Mouse (Mus musculus) forebrain, embryonic 12.5 days (tissue): ENCODE measurements around the gene M6pr. TPM values are rescaled to one million over a fixed set of nuclear protein-coding genes. Genes with fewer than 3 reads are reported as not detected.

Experiments
- ATAC-seq: fragments of 200-750 bp; cut with Nextera tagmentation; 2 replicates; pipeline ENCODE4 v1.8.0; 2017; ENCODE audit warnings: moderate TSS enrichment; ENCODE audit not compliant: low FRiP score
- H3K27ac ChIP-seq: fragments of 300-500 bp; sonication (generic); 2 replicates; pipeline ENCODE4 v1.5.1; 2016; ENCODE audit warnings: mild to moderate bottlenecking
- H3K27me3 ChIP-seq: fragments of 300-500 bp; sonication (generic); 2 replicates; pipeline ENCODE4 v1.6.1; 2016; ENCODE audit warnings: mild to moderate bottlenecking
- H3K36me3 ChIP-seq: fragments of 300-500 bp; sonication (generic); replicated peaks from 2 replicates; pipeline ENCODE4 v1.6.1; 2016; ENCODE audit warnings: mild to moderate bottlenecking
- H3K4me1 ChIP-seq: fragments of 300-500 bp; sonication (generic); 2 replicates; pipeline ENCODE4 v1.6.1; 2016
- H3K4me2 ChIP-seq: fragments of 300-500 bp; sonication (generic); 2 replicates; pipeline ENCODE4 v1.6.1; 2016; ENCODE audit warnings: mild to moderate bottlenecking, moderate library complexity
- H3K4me3 ChIP-seq: fragments of 300-500 bp; sonication (generic); replicated peaks from 2 replicates; pipeline ENCODE4 v1.5.1; 2016; ENCODE audit warnings: mild to moderate bottlenecking
- H3K9ac ChIP-seq: fragments of 300-500 bp; sonication (generic); 2 replicates; pipeline ENCODE4 v1.6.1; 2016; ENCODE audit warnings: mild to moderate bottlenecking
- H3K9me3 ChIP-seq: fragments of 300-500 bp; sonication (generic); 2 replicates; pipeline ENCODE4 v1.6.1; 2016
- WGBS: fragments of 180-500 bp; shearing (Covaris S2); methylation state at CpG from one replicate; pipeline ENCODE4 v1.1.7; 2016; 5-methylcytosine and 5-hydroxymethylcytosine counted together
- polyA plus RNA-seq: library from polyadenylated mRNA; unstranded; fragments of >200 nt; fragmentation: Nextera tagmentation; extraction: Ambion mirVana; gene quantifications from 2 replicates; pipeline ENCODE4 v1.2.1, GENCODE M21; 2016

M6pr gene
- polyA plus RNA-seq, 1 experiment from 2014 or later, result 68.7 TPM

DNA sequence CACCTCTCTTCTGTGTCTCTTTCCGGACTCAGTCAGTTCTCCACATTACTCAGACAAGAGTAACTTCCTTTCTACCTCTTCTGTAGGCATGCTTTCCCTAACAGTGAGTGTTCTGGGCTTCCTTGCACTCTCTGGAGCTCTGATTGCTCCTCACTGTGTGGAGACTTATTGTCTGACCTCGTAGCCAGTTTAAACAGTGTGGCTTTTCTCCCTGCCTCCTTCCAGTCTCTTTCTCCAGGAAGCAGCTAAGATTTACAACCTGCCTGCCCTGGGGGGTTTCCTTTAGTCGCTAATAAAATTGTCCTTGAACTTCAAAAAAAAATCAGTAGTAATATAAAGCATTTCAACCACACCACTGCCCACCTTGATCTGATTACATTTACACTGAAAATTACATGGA is 18.3 kb upstream of the M6pr start:
- no peak overlapping the region for H3K27ac ChIP-seq
- H3K4me1 ChIP-seq, result no peaks in the 10 kb centered on the region
- H3K4me3 ChIP-seq, result no peak overlapping the region
- ATAC-seq, result no peak
- H3K36me3 ChIP-seq, result no peaks in the 10 kb centered on the region
- WGBS, result 70% methylated on average over 3 of the region's 3 CpGs
- no peaks in the 10 kb centered on the region for H3K27me3 ChIP-seq
- no peak overlapping the region for H3K4me2 ChIP-seq
- H3K9me3 ChIP-seq, result no peaks in the 10 kb centered on the region
- H3K9ac ChIP-seq, result no peak overlapping the region

GRCm38 (mm10) chr6:122291264-122291663 is 17.3 kb upstream of the M6pr start:
- H3K9ac ChIP-seq, result no peak overlapping the region
- no peaks in the 10 kb centered on the region for H3K9me3 ChIP-seq
- H3K27ac ChIP-seq, result no peak overlapping the region
- H3K4me3 ChIP-seq, result no peak overlapping the region
- H3K4me2 ChIP-seq, result no peak overlapping the region
- H3K36me3 ChIP-seq, result no peaks in the 10 kb centered on the region
- no peaks in the 10 kb centered on the region for H3K4me1 ChIP-seq
- no peak for ATAC-seq
- H3K27me3 ChIP-seq, result no peaks in the 10 kb centered on the region
- 74% methylated on average over 2 of the region's 2 CpGs for WGBS

DNA sequence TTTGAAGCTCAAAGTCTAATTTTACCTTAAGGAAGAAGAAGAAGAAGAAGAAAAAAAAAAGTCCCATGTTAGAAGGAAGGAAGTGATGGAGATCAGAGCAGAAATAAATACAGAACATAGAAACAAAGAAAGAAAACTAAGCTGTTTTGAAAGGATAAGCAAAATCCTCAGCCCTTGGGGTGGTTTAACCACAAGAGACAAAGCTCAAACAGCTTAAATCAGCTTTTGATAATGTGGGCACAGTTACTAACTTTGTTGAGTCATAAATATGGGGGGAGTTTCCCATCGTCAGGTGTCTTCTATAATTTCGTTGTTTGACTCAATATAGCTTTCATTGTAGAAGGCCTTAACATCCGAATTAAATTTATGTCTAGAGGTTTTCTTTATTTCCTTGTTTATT is 16.8 kb upstream of the M6pr start:
- Histone ChIP-seq H3K27ac (no peak overlapping the region), H3K4me1 (peaks cover 1% of the 10 kb centered on the region; the same call in 1 of the 2 replicates), H3K4me3 (no peak overlapping the region), H3K9me3 (no peaks in the 10 kb centered on the region), H3K4me2 (no peak overlapping the region), H3K36me3 (no peaks in the 10 kb centered on the region), H3K9ac (no peak overlapping the region), H3K27me3 (no peaks in the 10 kb centered on the region)
- 80% methylated on average over 3 of the region's 3 CpGs for WGBS
- no peak for ATAC-seq

DNA sequence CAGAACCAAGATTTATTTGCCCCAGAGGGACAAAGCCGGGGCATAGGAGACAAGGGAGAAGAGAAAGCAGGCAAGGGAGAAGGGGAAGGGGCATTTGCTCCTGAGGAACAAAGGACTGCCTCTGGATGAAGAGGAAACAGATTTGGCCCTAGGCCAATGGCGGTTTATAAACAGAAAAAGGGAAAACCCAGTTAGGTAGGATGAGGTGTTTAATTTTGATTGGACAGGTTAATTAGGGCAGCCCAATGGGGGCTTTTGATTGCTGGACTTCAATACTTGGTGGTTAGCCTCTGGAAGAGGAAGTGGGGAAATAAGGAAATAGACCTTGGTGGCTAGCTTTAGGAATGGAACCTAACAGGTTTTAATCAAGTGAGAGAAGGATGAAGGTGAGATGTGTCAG is 16.3 kb upstream of the M6pr start:
- no peak overlapping the region for H3K9ac ChIP-seq
- no peaks in the 10 kb centered on the region for H3K36me3 ChIP-seq
- H3K9me3 ChIP-seq, result no peaks in the 10 kb centered on the region
- H3K27me3 ChIP-seq, result no peaks in the 10 kb centered on the region
- no peak overlapping the region for H3K27ac ChIP-seq
- H3K4me2 ChIP-seq, result no peak overlapping the region
- 52% methylated on average over 2 of the region's 2 CpGs for WGBS
- peaks cover 6% of the 10 kb centered on the region; the same call in 1 of the 2 replicates for H3K4me1 ChIP-seq
- H3K4me3 ChIP-seq, result no peak overlapping the region
- ATAC-seq, result no peak

DNA sequence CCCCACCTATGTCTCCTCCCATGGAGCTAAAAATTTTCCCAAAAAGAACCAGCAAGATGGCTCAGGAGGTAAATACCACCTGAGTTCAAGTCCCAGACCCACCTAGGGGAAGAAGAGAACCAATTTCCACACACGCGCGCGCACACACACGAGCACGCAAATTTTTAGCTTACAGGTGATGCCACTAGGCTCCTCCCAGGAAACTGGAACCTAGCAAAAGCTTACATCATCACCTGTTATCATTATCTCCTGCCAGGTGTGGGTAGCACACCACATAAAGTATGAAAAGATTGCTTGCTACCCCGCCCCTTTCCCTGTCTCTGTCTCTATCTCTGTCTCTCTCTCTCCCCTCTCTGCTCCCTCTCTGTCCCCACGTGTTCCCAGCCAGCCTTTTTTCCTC is 15.4 kb upstream of the M6pr start:
- H3K9ac ChIP-seq, result no peak overlapping the region
- 92% methylated on average over 8 of the region's 8 CpGs for WGBS
- no peaks in the 10 kb centered on the region for H3K27me3 ChIP-seq
- peaks cover 8% of the 10 kb centered on the region; the same call in 1 of the 2 replicates for H3K4me1 ChIP-seq
- H3K4me2 ChIP-seq, result no peak overlapping the region
- ATAC-seq, result no peak
- H3K27ac ChIP-seq, result no peak overlapping the region
- no peak overlapping the region for H3K4me3 ChIP-seq
- H3K9me3 ChIP-seq, result no peaks in the 10 kb centered on the region
- H3K36me3 ChIP-seq, result no peaks in the 10 kb centered on the region

DNA sequence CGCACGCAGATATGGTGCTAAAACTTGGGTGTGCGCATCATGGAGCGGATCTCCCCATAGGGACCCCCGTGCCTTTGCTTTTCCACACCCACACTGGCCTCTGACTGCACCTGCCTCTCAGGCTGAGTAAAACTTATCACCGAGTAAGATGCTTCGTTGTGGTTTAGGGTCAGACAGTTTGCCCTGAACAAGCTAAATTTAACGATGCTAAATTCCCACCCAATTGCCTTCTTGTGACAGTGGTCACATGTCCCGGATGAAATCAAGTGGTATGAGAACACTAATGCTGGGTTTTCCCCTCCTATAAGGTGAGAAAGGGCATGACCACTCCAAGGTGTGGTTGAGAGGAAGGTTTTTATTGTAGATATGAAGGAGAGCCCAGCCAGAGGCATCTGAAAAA is 14.7 kb upstream of the M6pr start:
- no peak overlapping the region for H3K4me3 ChIP-seq
- no peak overlapping the region for H3K27ac ChIP-seq
- H3K9me3 ChIP-seq, result no peaks in the 10 kb centered on the region
- no peaks in the 10 kb centered on the region for H3K27me3 ChIP-seq
- no peaks in the 10 kb centered on the region for H3K36me3 ChIP-seq
- H3K9ac ChIP-seq, result no peak overlapping the region
- H3K4me1 ChIP-seq, result peaks cover 8% of the 10 kb centered on the region; the same call in 1 of the 2 replicates
- no peak for ATAC-seq
- 86% methylated on average over 9 of the region's 9 CpGs for WGBS
- H3K4me2 ChIP-seq, result no peak overlapping the region

GRCm38 (mm10) chr6:122294290-122294689 is 14.2 kb upstream of the M6pr start:
- Histone ChIP-seq H3K4me3 (no peak overlapping the region), H3K27me3 (no peaks in the 10 kb centered on the region), H3K4me1 (peaks cover 8% of the 10 kb centered on the region; the same call in 1 of the 2 replicates), H3K27ac (no peak overlapping the region), H3K4me2 (no peak overlapping the region), H3K9ac (no peak overlapping the region), H3K9me3 (no peaks in the 10 kb centered on the region), H3K36me3 (no peaks in the 10 kb centered on the region)
- no peak for ATAC-seq
- 79% methylated on average over 3 of the region's 3 CpGs for WGBS

GRCm38 (mm10) chr6:122295242-122295641 is 13.3 kb upstream of the M6pr start:
- peaks cover 8% of the 10 kb centered on the region; the same call in 1 of the 2 replicates for H3K4me1 ChIP-seq
- H3K27me3 ChIP-seq, result no peaks in the 10 kb centered on the region
- H3K27ac ChIP-seq, result no peak overlapping the region
- ATAC-seq, result no peak
- H3K4me2 ChIP-seq, result no peak overlapping the region
- 54% methylated on average over 9 of the region's 9 CpGs for WGBS
- H3K36me3 ChIP-seq, result no peaks in the 10 kb centered on the region
- H3K9ac ChIP-seq, result no peak overlapping the region
- H3K4me3 ChIP-seq, result no peak overlapping the region
- H3K9me3 ChIP-seq, result no peaks in the 10 kb centered on the region

DNA sequence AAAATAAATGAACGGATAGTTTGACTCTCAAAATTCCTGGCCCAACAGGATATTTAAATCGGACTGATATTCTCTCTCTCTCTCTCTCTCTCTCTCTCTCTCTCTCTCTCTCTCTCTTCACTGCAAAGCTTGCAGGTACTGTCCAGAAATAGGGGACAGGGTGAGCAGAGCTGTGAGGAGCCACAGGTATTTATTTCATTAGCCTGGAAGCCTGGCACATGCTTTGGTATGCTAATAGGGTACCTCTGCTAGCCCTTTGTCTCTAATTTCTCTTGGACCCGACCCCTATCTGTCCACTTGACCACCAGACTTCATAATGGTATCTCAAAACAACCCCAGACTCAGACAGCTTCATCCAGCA is 11.6 kb upstream of the M6pr start:
- H3K4me1 ChIP-seq, result peaks cover 8% of the 10 kb centered on the region; the same call in 1 of the 2 replicates
- peak; percentile 52 for ATAC-seq
- WGBS, result 40% methylated on average over 3 of the region's 3 CpGs
- no peaks in the 10 kb centered on the region for H3K36me3 ChIP-seq
- H3K9me3 ChIP-seq, result no peaks in the 10 kb centered on the region
- H3K4me3 ChIP-seq, result peak overlapping the region; percentile 49
- H3K27ac ChIP-seq, result peak overlapping the region; percentile 79
- peak overlapping the region; percentile 63 for H3K9ac ChIP-seq
- H3K27me3 ChIP-seq, result no peaks in the 10 kb centered on the region
- H3K4me2 ChIP-seq, result peak overlapping the region; percentile 62

DNA sequence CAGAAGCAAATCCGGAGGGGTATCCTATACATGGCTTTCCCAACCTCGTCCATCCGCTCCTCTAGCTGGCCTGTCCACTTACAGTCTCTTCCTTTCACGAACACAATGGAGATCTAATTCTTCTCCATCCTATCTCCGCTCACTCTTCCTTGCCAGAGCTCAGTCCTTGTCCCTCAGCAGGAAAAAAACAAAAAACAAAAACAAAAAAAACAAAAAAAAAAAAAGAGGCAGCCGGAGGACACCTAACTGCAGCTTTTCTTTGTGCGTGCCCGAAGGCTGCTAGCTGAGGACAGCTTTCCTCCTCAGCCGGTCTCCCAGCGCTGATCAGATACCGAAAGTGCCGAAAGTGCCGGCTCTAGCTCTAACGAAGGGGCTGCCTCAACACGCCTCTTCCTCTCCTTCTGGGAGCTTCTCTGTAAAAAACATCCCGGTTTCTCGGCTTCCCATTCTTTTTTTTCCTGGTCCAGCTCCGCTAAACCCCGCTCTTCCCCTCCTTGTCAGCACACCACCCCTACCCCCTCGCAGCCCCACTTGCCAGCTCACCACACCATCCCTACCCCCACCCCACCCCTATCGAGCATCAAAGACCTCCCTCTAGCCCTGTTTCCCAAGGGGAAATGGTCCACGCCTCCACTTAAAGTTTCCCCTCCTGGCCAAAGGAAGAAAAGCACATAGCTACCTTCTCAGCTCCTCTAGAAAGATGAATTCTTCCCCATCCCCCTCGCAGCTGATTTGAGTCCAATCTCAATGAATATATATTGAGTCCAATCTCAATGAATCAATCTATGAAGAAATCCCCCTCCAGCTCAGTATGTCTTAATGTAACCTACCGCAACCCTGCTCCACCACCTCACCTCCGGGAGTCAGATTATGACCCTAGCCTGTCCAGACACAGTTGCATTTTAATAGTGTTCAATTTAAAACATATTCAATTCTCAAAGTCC is 11.0 kb upstream of the M6pr start:
- WGBS, result 6% methylated on average over 25 of the region's 25 CpGs
- Histone ChIP-seq H3K36me3 (no peaks in the 10 kb centered on the region), H3K9ac (peak overlapping the region; percentile 63), H3K4me3 (peak overlapping the region; percentile 49), H3K27me3 (no peaks in the 10 kb centered on the region), H3K9me3 (no peaks in the 10 kb centered on the region), H3K4me2 (peak overlapping the region; percentile 62), H3K4me1 (peaks cover 8% of the 10 kb centered on the region; the same call in 1 of the 2 replicates), H3K27ac (peak overlapping the region; percentile 79)
- peak; percentile 80 for ATAC-seq

GRCm38 (mm10) chr6:122298223-122298609 is 10.3 kb upstream of the M6pr start:
- Histone ChIP-seq H3K27me3 (no peaks in the 10 kb centered on the region), H3K4me3 (no peak overlapping the region), H3K4me1 (peaks cover 8% of the 10 kb centered on the region; the same call in 1 of the 2 replicates), H3K9ac (no peak overlapping the region), H3K9me3 (no peaks in the 10 kb centered on the region), H3K36me3 (no peaks in the 10 kb centered on the region), H3K27ac (no peak overlapping the region), H3K4me2 (peak overlapping the region; percentile 62)
- ATAC-seq, result peak; percentile 30
- WGBS, result 57% methylated on average over 3 of the region's 4 CpGs

DNA sequence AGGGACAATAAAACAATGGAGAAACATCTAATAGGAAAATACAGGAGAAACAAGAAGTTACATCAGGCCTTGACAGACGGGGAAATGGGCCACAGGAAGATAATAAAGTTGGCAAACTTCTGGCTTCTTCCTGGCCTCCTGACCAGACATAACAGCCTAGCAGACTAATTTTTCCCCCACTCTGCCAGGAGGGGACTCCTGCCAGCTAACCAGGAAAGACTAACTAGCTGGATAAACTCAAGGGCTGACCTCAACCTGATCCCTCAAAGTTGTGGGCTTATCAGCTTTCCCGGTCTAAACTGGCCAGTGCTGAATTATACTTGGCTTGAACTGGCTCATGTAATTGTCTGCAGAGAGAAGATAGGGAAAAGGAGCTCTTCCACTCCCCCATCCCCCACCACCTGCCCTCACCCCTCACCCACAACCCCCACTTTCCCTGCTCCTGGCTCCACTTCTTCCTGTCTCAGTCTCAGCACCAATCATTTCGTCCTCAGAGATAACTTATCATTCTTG is 8.8 kb upstream of the M6pr start:
- WGBS, result 77% methylated on average over 3 of the region's 3 CpGs
- no peak for ATAC-seq

More for the DNA sequence above, 8.8 kb upstream of the M6pr start:
- Histone ChIP-seq H3K27ac (no peak overlapping the region), H3K9me3 (no peaks in the 10 kb centered on the region), H3K4me2 (no peak overlapping the region), H3K4me3 (no peak overlapping the region), H3K36me3 (no peaks in the 10 kb centered on the region), H3K9ac (no peak overlapping the region), H3K4me1 (peaks cover 8% of the 10 kb centered on the region; the same call in 1 of the 2 replicates), H3K27me3 (no peaks in the 10 kb centered on the region)
